Mouse (Mus musculus) embryonic fibroblast, embryonic 13.5 days (primary cell): ENCODE measurements at regions not wholly inside any gene's neighbourhood (a gene's known extent, or its start where the extent isn't known, plus 50 kb on each side); places are given as distances from the start of the nearest gene placed in this dataset.

ENCODE experiments used
- CTCF ChIP-seq: IDR thresholded peaks from 2 replicates; pipeline ENCODE4 v1.5.1; 2011; ENCODE audit warnings: mild to moderate bottlenecking, control low read depth, low read length, moderate library complexity, borderline replicate concordance; ENCODE audit not compliant: insufficient read depth
- POLR2A ChIP-seq: IDR thresholded peaks from 2 replicates; pipeline ENCODE4 v1.6.1; 2011; ENCODE audit warnings: low read depth, mild to moderate bottlenecking, control low read depth, low read length, moderate library complexity

DNA sequence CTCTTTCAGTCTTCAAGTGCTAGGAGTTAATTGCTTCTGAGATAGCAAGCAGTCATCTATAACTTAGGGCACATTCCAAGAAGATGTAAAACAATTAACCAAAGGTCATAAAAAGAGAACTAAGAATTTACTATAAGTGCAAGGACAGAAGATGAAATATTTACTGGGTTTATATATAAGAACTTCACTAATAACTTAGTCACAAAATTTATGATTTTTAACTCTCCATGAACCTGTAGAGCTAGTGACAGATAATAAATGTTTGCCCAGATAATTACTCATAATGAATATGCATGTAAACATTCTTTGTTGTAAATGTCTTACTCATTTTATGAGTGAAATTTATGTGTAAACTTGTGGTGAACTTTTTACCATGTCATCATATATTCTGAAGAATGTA is 531.2 kb downstream of the Actr3 start:
- TF ChIP-seq POLR2A (no peak), CTCF (no peak)
